Mouse (Mus musculus): ENCODE results near the gene AC129217.1. TPM values are rescaled to one million over a fixed set of nuclear protein-coding genes. Genes with fewer than 3 reads are reported as not detected.

The AC129217.1 gene
- polyA plus RNA-seq, 1 experiment from 2014 or later: not detected

GRCm38 (mm10) chr19:8837251-8837791, 7.7 kb downstream of the AC129217.1 start, which contains the start of gene Bscl2:
Bscl2 (plus strand) TSS chr19:8837467.
- H3K9me3 ChIP-seq (ENCODE audit: control insufficient read depth, low read length): no peaks in the 10 kb centered on the region
- peak; percentile 95 for DNase-seq (ENCODE audit: low spot score)

GRCm38 (mm10) chr19:8838041-8838730, 8.6 kb downstream of the AC129217.1 start:
- Histone ChIP-seq H3K27ac (ENCODE audit: low read depth) (peak overlapping the region; percentile 96), H3K4me1 (replicated peaks; ENCODE audit: control insufficient read depth, insufficient read depth, low read length) (peaks cover 23% of the 10 kb centered on the region), H3K36me3 (ENCODE audit: control insufficient read depth, insufficient read depth, low read length) (peaks cover 23% of the 10 kb centered on the region), H3K4me3 (ENCODE audit: low read depth, low read length) (peak overlapping the region; percentile 61), H3K9ac (ENCODE audit: low read length) (peak overlapping the region; percentile 75), H3K9me3 (ENCODE audit: control insufficient read depth, low read length) (no peaks in the 10 kb centered on the region), H3K4me2 (ENCODE audit: low read length) (peak overlapping the region; percentile 98), H3K27me3 (replicated peaks; ENCODE audit: control insufficient read depth, insufficient read depth, low read length) (no peaks in the 10 kb centered on the region)
- DNase-seq (ENCODE audit: low spot score) (no peak), ATAC-seq (replicated peaks; ENCODE audit: low FRiP score, low TSS enrichment, low read depth) (0 out of 2 replicates have a peak, but pooled peaks have one; percentile 25)
- WGBS: 21% methylated on average over 15 of the region's 15 CpGs

More at GRCm38 (mm10) chr19:8837251-8837791, 7.7 kb downstream of the AC129217.1 start, which contains the start of gene Bscl2:
- peak within 1 kb of the TSS; percentile 61 for H3K4me3 ChIP-seq (ENCODE audit: low read depth, low read length)
- H3K27me3 ChIP-seq (replicated peaks; ENCODE audit: control insufficient read depth, insufficient read depth, low read length): no peaks in the 10 kb centered on the region
- H3K9ac ChIP-seq (ENCODE audit: low read length): peak within 1 kb of the TSS; percentile 75
- under 1% methylated on average over 38 of the region's 38 CpGs for WGBS
- peak within 1 kb of the TSS; percentile 96 for H3K27ac ChIP-seq (ENCODE audit: low read depth)
- peak within 1 kb of the TSS; percentile 98 for H3K4me2 ChIP-seq (ENCODE audit: low read length)
- peaks cover 27% of the 10 kb centered on the region for H3K36me3 ChIP-seq (ENCODE audit: control insufficient read depth, insufficient read depth, low read length)
- peaks cover 23% of the 10 kb centered on the region for H3K4me1 ChIP-seq (replicated peaks; ENCODE audit: control insufficient read depth, insufficient read depth, low read length)
- ATAC-seq (replicated peaks; ENCODE audit: low FRiP score, low TSS enrichment, low read depth): peak; percentile 74

GRCm38 (mm10) chr19:8839103-8839907, 9.7 kb downstream of the AC129217.1 start, which contains the start of gene Gng3:
Gng3 (minus strand) TSS chr19:8839194.
- Histone ChIP-seq H3K27me3 (replicated peaks; ENCODE audit: control insufficient read depth, insufficient read depth, low read length) (no peaks in the 10 kb centered on the region), H3K27ac (ENCODE audit: low read depth) (peak within 1 kb of the TSS; percentile 96), H3K9ac (ENCODE audit: low read length) (peak within 1 kb of the TSS; percentile 75), H3K4me3 (ENCODE audit: low read depth, low read length) (peak within 1 kb of the TSS; percentile 61), H3K4me2 (ENCODE audit: low read length) (peak within 1 kb of the TSS; percentile 98), H3K9me3 (ENCODE audit: control insufficient read depth, low read length) (no peaks in the 10 kb centered on the region), H3K36me3 (ENCODE audit: control insufficient read depth, insufficient read depth, low read length) (peaks cover 12% of the 10 kb centered on the region), H3K4me1 (replicated peaks; ENCODE audit: control insufficient read depth, insufficient read depth, low read length) (peaks cover 23% of the 10 kb centered on the region)
- no peak for ATAC-seq (replicated peaks; ENCODE audit: low FRiP score, low TSS enrichment, low read depth)
- 62% methylated on average over 11 of the region's 11 CpGs for WGBS
- DNase-seq (ENCODE audit: low spot score): no peak

- WGBS: 24% methylated on average over 29 of the region's 29 CpGs
- H3K27ac ChIP-seq (ENCODE audit: low read depth): no peak overlapping the region
These were observed 10.6 kb downstream of the AC129217.1 start for GRCm38 (mm10) chr19:8839908-8840791.

GRCm38 (mm10) chr19:8841012-8841411, 11.4 kb downstream of the AC129217.1 start:
- H3K4me1 ChIP-seq (replicated peaks; ENCODE audit: control insufficient read depth, insufficient read depth, low read length): peaks cover 23% of the 10 kb centered on the region
- H3K36me3 ChIP-seq (ENCODE audit: control insufficient read depth, insufficient read depth, low read length): peaks cover 8% of the 10 kb centered on the region
- no peaks in the 10 kb centered on the region for H3K27me3 ChIP-seq (replicated peaks; ENCODE audit: control insufficient read depth, insufficient read depth, low read length)
- no peak for ATAC-seq (replicated peaks; ENCODE audit: low FRiP score, low TSS enrichment, low read depth)
- peak overlapping the region; percentile 60 for H3K4me2 ChIP-seq (ENCODE audit: low read length)
- H3K9me3 ChIP-seq (ENCODE audit: control insufficient read depth, low read length): no peaks in the 10 kb centered on the region
- no peak overlapping the region for H3K9ac ChIP-seq (ENCODE audit: low read length)
- no peak for DNase-seq (ENCODE audit: low spot score)
- no peak overlapping the region for H3K27ac ChIP-seq (ENCODE audit: low read depth)
- WGBS: 95% methylated on average over 7 of the region's 7 CpGs
- H3K4me3 ChIP-seq (ENCODE audit: low read depth, low read length): peak overlapping the region; percentile 42; the same call in 1 of the 2 replicates

More at GRCm38 (mm10) chr19:8839908-8840791, 10.6 kb downstream of the AC129217.1 start:
- H3K27me3 ChIP-seq (replicated peaks; ENCODE audit: control insufficient read depth, insufficient read depth, low read length): no peaks in the 10 kb centered on the region
- H3K9me3 ChIP-seq (ENCODE audit: control insufficient read depth, low read length): no peaks in the 10 kb centered on the region
- peak overlapping the region; percentile 42 for H3K4me3 ChIP-seq (ENCODE audit: low read depth, low read length)
- peaks cover 5% of the 10 kb centered on the region for H3K36me3 ChIP-seq (ENCODE audit: control insufficient read depth, insufficient read depth, low read length)
- peak; percentile 78 for DNase-seq (ENCODE audit: low spot score)
- ATAC-seq (replicated peaks; ENCODE audit: low FRiP score, low TSS enrichment, low read depth): no peak; the same call in 1 of the 2 replicates
- H3K4me1 ChIP-seq (replicated peaks; ENCODE audit: control insufficient read depth, insufficient read depth, low read length): peaks cover 23% of the 10 kb centered on the region
- peak overlapping the region; percentile 50 for H3K9ac ChIP-seq (ENCODE audit: low read length)
- H3K4me2 ChIP-seq (ENCODE audit: low read length): peak overlapping the region; percentile 60

GRCm38 (mm10) chr19:8842961-8843360, 13.4 kb downstream of the AC129217.1 start:
- H3K9me3 ChIP-seq (ENCODE audit: control insufficient read depth, low read length): no peaks in the 10 kb centered on the region
- 86% methylated on average over 6 of the region's 6 CpGs for WGBS

GRCm38 (mm10) chr19:8844371-8845129, 15.0 kb downstream of the AC129217.1 start:
- no peak overlapping the region for H3K4me2 ChIP-seq (ENCODE audit: low read length)
- H3K4me3 ChIP-seq (ENCODE audit: low read depth, low read length): no peak overlapping the region
- 63% methylated on average over 5 of the region's 5 CpGs for whole genome bisulfite sequencing
- peaks cover 13% of the 10 kb centered on the region for H3K4me1 ChIP-seq (replicated peaks; ENCODE audit: control insufficient read depth, insufficient read depth, low read length)
- no peaks in the 10 kb centered on the region for H3K9me3 ChIP-seq (ENCODE audit: control insufficient read depth, low read length)
- H3K27me3 ChIP-seq (replicated peaks; ENCODE audit: control insufficient read depth, insufficient read depth, low read length): no peaks in the 10 kb centered on the region
- ATAC-seq (replicated peaks; ENCODE audit: low FRiP score, low TSS enrichment, low read depth): no peak
- no peak overlapping the region for H3K27ac ChIP-seq (ENCODE audit: low read depth)
- peaks cover 27% of the 10 kb centered on the region for H3K36me3 ChIP-seq (ENCODE audit: control insufficient read depth, insufficient read depth, low read length)
- no peak overlapping the region for H3K9ac ChIP-seq (ENCODE audit: low read length)
- peak; percentile 91 for DNase-seq (ENCODE audit: low spot score)

More at GRCm38 (mm10) chr19:8842961-8843360, 13.4 kb downstream of the AC129217.1 start:
- Histone ChIP-seq H3K4me1 (replicated peaks; ENCODE audit: control insufficient read depth, insufficient read depth, low read length) (peaks cover 23% of the 10 kb centered on the region), H3K4me3 (ENCODE audit: low read depth, low read length) (no peak overlapping the region), H3K27ac (ENCODE audit: low read depth) (no peak overlapping the region), H3K27me3 (replicated peaks; ENCODE audit: control insufficient read depth, insufficient read depth, low read length) (no peaks in the 10 kb centered on the region), H3K36me3 (ENCODE audit: control insufficient read depth, insufficient read depth, low read length) (peaks cover 22% of the 10 kb centered on the region), H3K9ac (ENCODE audit: low read length) (no peak overlapping the region), H3K4me2 (ENCODE audit: low read length) (no peak overlapping the region)
- ATAC-seq (replicated peaks; ENCODE audit: low FRiP score, low TSS enrichment, low read depth): no peak
- DNase-seq (ENCODE audit: low spot score): no peak

Measured in intestine, embryonic 14.5 days (tissue).